Mouse (Mus musculus): Measurements from ENCODE around the gene Sash3.

DNA sequence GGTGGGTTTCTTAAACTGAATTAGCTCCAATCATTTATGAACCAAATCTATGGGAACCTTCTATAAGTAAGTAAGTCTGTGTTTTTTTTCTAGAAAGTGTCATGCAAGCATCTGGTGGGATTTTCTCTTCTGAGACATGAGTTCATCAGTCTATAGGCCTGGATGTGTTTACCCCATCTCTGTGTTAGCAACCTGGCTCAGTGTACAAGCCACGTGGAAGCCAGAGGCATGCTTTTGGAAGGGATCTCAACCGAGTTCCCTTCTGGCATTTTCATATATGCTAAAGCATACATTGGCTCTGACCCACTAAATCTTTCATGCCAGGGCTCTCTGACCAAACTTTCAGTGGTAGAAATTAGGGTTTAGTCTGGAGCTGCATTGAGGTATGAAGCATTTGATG lies 7.7 kb downstream of the Sash3 start:
- no peak for TF ChIP-seq ZNF384 (IDR thresholded peaks at IDR 0.05; ENCODE audit: low read depth, low read length)
- TF ChIP-seq HCFC1 (IDR thresholded peaks at IDR 0.05; ENCODE audit: borderline replicate concordance, insufficient read depth, low read length) = no peak
- TF ChIP-seq ZC3H11A (IDR thresholded peaks at IDR 0.05; ENCODE audit: borderline replicate concordance, low read depth, low read length) = no peak
- no peak for TF ChIP-seq MAFK (IDR thresholded peaks at IDR 0.05; ENCODE audit: insufficient read depth, low read depth, low read length)
- no peak for TF ChIP-seq CHD2 (IDR thresholded peaks at IDR 0.05; ENCODE audit: low read depth, low read length)
